Comparison of ENCODE assay signal across 19 mouse cellular contexts in genomic region chr6:126445519-126445918, GRCm38 (mm10).
DNase-seq lines count a peak whose midpoint lies in the region; ATAC-seq and TF ChIP-seq lines count a peak whose summit lies in the region.
"Had no signal": no experiment of that assay in that cellular context is flagged by ENCODE, and none has a peak within 500 bp of the region (broad histone marks: within the 10 kb centered on the region; RNA-seq: fewer than 3 reads in every experiment).

No protein-coding gene starts in this region.

- TF ChIP-seq RAD21 in CH12.LX (IDR thresholded peaks at IDR 0.05; ENCODE audit: low read depth, low read length): peak; percentile 94

- intact Hi-C loops in gastrocnemius, postnatal 14 days (cut with DNase I; ENCODE audit: low total_unique reads): no loop called here

- H3K4me1 ChIP-seq in intestine, postnatal 0 days (replicated peaks; ENCODE audit: control insufficient read depth, insufficient read depth, low read length): no peaks in the 10 kb centered on the region
- no peaks in the 10 kb centered on the region for H3K4me1 ChIP-seq in intestine, embryonic 16.5 days (ENCODE audit: control insufficient read depth, insufficient read depth, low read length)
- peaks cover 5 to 11% of the 10 kb centered on the region in 2 experiments for H3K4me1 ChIP-seq in CH12.LX (ENCODE audit: control insufficient read depth in 1 of 2, insufficient read depth in 2 of 2)
- H3K4me1 ChIP-seq: embryonic facial prominence, embryonic 12.5 days; hindbrain, embryonic 12.5 days; intestine, embryonic 15.5 days; midbrain, embryonic 15.5 days had no signal

- H3K9ac ChIP-seq in intestine, postnatal 0 days (ENCODE audit: low read depth, low read length): no peak overlapping the region
- H3K9ac ChIP-seq in intestine, embryonic 16.5 days (ENCODE audit: low read depth, low read length): no peak overlapping the region
- no peak overlapping the region for H3K9ac ChIP-seq in CH12.LX (ENCODE audit: insufficient read depth, low read depth)
- H3K9ac ChIP-seq: embryonic facial prominence, embryonic 12.5 days; hindbrain, embryonic 12.5 days; intestine, embryonic 15.5 days; liver, embryonic 14.5 days; midbrain, embryonic 15.5 days had no signal

- no peak overlapping the region for H3K4me2 ChIP-seq in intestine, postnatal 0 days (replicated peaks; ENCODE audit: low read depth)
- no peak overlapping the region for H3K4me2 ChIP-seq in intestine, embryonic 16.5 days (ENCODE audit: low read depth, low read length)
- H3K4me2 ChIP-seq in CH12.LX (ENCODE audit: insufficient read depth, low read depth, poor library complexity, severe bottlenecking): no peak overlapping the region
- H3K4me2 ChIP-seq: embryonic facial prominence, embryonic 12.5 days; hindbrain, embryonic 12.5 days; intestine, embryonic 15.5 days; midbrain, embryonic 15.5 days had no signal

- no peaks in the 10 kb centered on the region for H3K27me3 ChIP-seq in intestine, postnatal 0 days (replicated peaks; ENCODE audit: control insufficient read depth, insufficient read depth, low read length)
- no peaks in the 10 kb centered on the region for H3K27me3 ChIP-seq in intestine, embryonic 16.5 days (replicated peaks; ENCODE audit: control insufficient read depth, insufficient read depth, low read length)
- H3K27me3 ChIP-seq in CH12.LX (replicated peaks): no peaks in the 10 kb centered on the region
- H3K27me3 ChIP-seq: embryonic facial prominence, embryonic 12.5 days; hindbrain, embryonic 12.5 days; intestine, embryonic 15.5 days; midbrain, embryonic 15.5 days had no signal

- in situ Hi-C loops in CH12.LX (cut with MboI; ENCODE audit: low pct_ligation_motif_present, low pct_unique_long_range_greater_than_20kb, low sequenced_read_pairs): no loop called here

- peak; percentile 42 for TF ChIP-seq CTCF in intestine, postnatal 0 days (IDR thresholded peaks at IDR 0.05; ENCODE audit: low read depth)
- peak; percentile 50 to 91; a peak in 3 of 4 replicates for TF ChIP-seq CTCF in CH12.LX (conservative IDR thresholded peaks at IDR 0.05 in 1 of 2, IDR thresholded peaks at IDR 0.05 in 1 of 2; ENCODE audit: low read depth in 2 of 2, low read length in 2 of 2)

- no peaks in the 10 kb centered on the region for H3K79me2 ChIP-seq in CH12.LX (replicated peaks; ENCODE audit: control insufficient read depth, extremely low read depth, insufficient read depth, poor library complexity, severe bottlenecking)

- 20% methylated on average over 3 of the region's 3 CpGs for WGBS in intestine, postnatal 0 days
- WGBS in intestine, embryonic 16.5 days: 31% methylated on average over 3 of the region's 3 CpGs

- dilution Hi-C loops in CH12.LX (cut with MboI; ENCODE audit: extremely low pct_ligation_motif_present, extremely low pct_unique_long_range_greater_than_20kb, low sequenced_read_pairs): no loop called here

- TF ChIP-seq POLR2A in CH12.LX (IDR thresholded peaks at IDR 0.05; ENCODE audit: low read depth, low read length): no peak

- no peaks in the 10 kb centered on the region for H3K36me3 ChIP-seq in intestine, postnatal 0 days (ENCODE audit: control insufficient read depth, insufficient read depth)
- H3K36me3 ChIP-seq in intestine, embryonic 16.5 days (ENCODE audit: control insufficient read depth, insufficient read depth, low read length): no peaks in the 10 kb centered on the region
- H3K36me3 ChIP-seq in CH12.LX (replicated peaks in 1 of 2; ENCODE audit: control insufficient read depth in 1 of 2, insufficient read depth in 1 of 2, low read length in 1 of 2): no peaks in the 10 kb centered on the region
- H3K36me3 ChIP-seq: embryonic facial prominence, embryonic 12.5 days; hindbrain, embryonic 12.5 days; intestine, embryonic 15.5 days; midbrain, embryonic 15.5 days had no signal

- no peak for ATAC-seq in intestine, postnatal 0 days
- no peak for ATAC-seq in intestine, embryonic 16.5 days
- ATAC-seq: activated CD4-positive, CD25-positive, alpha-beta regulatory T cell, adult 4 months; intestine, embryonic 15.5 days; midbrain, embryonic 15.5 days had no signal

- no peak for TF ChIP-seq EP300 in CH12.LX (IDR thresholded peaks at IDR 0.05; ENCODE audit: low read length)

- no peak overlapping the region for H3K4me3 ChIP-seq in intestine, postnatal 0 days (ENCODE audit: low read depth, low read length)
- H3K4me3 ChIP-seq in intestine, embryonic 16.5 days (ENCODE audit: low read length): no peak overlapping the region
- H3K4me3 ChIP-seq in CH12.LX (replicated peaks in 1 of 3; ENCODE audit: low read depth in 2 of 3, low read length in 2 of 3, poor library complexity in 1 of 3): no peak overlapping the region
- H3K4me3 ChIP-seq: embryonic facial prominence, embryonic 12.5 days; hindbrain, embryonic 12.5 days; intestine, embryonic 15.5 days; midbrain, embryonic 15.5 days had no signal

- no peaks in the 10 kb centered on the region for H3K9me3 ChIP-seq in intestine, postnatal 0 days (ENCODE audit: control insufficient read depth)
- H3K9me3 ChIP-seq in intestine, embryonic 16.5 days (ENCODE audit: control insufficient read depth, low read length): no peaks in the 10 kb centered on the region
- no peaks in the 10 kb centered on the region for H3K9me3 ChIP-seq in CH12.LX (replicated peaks; ENCODE audit: low read length)
- H3K9me3 ChIP-seq: embryonic facial prominence, embryonic 12.5 days; hindbrain, embryonic 12.5 days; intestine, embryonic 15.5 days; midbrain, embryonic 15.5 days had no signal

- DNase-seq in cerebellum, adult 9-10 months: peak; percentile 23
- DNase-seq in cerebellum, adult 9-11 months: no peak
- peak; percentile 28 for DNase-seq in CH12.LX (ENCODE audit: extremely low read depth)
- peak; percentile 21 for DNase-seq in brain, adult 2 months (ENCODE audit: low read depth, low spot score)
- DNase-seq in spleen, adult 12 weeks (ENCODE audit: low spot score): no peak
- DNase-seq in gastrocnemius, postnatal 14 days: no peak
- DNase-seq: kidney, postnatal 25 days; layer of hippocampus, postnatal 36 days; lung, postnatal 4 days; right cerebral cortex, postnatal 25 days; thymus, postnatal 4 days had no signal

- no peak overlapping the region for H3K27ac ChIP-seq in intestine, postnatal 0 days (ENCODE audit: low read depth, low read length)
- no peak overlapping the region for H3K27ac ChIP-seq in intestine, embryonic 16.5 days (ENCODE audit: low read length)
- no peak overlapping the region for H3K27ac ChIP-seq in CH12.LX (ENCODE audit: insufficient read depth, low read depth)
- H3K27ac ChIP-seq: embryonic facial prominence, embryonic 12.5 days; hindbrain, embryonic 12.5 days; intestine, embryonic 15.5 days; liver, embryonic 14.5 days; midbrain, embryonic 15.5 days had no signal

TF ChIP-seq in CH12.LX, 34 proteins besides CTCF, POLR2A, EP300 and RAD21:
- peak; percentile 89 for TF ChIP-seq SMC3 (IDR thresholded peaks at IDR 0.05; ENCODE audit: low read depth, low read length)
- TF ChIP-seq TBP (conservative IDR thresholded peaks at IDR 0.05; ENCODE audit: low read depth, low read length): no peak
- no peak for TF ChIP-seq MAFK (IDR thresholded peaks at IDR 0.05; ENCODE audit: insufficient replicate concordance, low read length)
- TF ChIP-seq ZNF384 (IDR thresholded peaks at IDR 0.05; ENCODE audit: low read depth, low read length): peak; percentile 95
- no peak for TF ChIP-seq USF2 (conservative IDR thresholded peaks at IDR 0.05; ENCODE audit: low read depth, low read length)
- no peak for TF ChIP-seq MEF2A (IDR thresholded peaks at IDR 0.05; ENCODE audit: borderline replicate concordance, low read depth, low read length)
- peak; percentile 55 for TF ChIP-seq ZC3H11A (IDR thresholded peaks at IDR 0.05; ENCODE audit: low read depth, low read length)

Comparison
In these comparisons a context has a peak if more than half of its experiments do, and no peak if none do; other contexts are left out.
1. DNase-seq: peak in cerebellum, adult 9-10 months (single experiment), CH12.LX (single experiment) and brain, adult 2 months (single experiment); none in cerebellum, adult 9-11 months (single experiment), spleen, adult 12 weeks (single experiment) and gastrocnemius, postnatal 14 days (single experiment).